Mouse (Mus musculus): Measurements from ENCODE around the gene Ccdc69.

GRCm38 (mm10) chr11:55105389-55105788, 27.5 kb upstream of the Ccdc69 start:
- TF ChIP-seq CTCF (IDR thresholded peaks at IDR 0.05; ENCODE audit: control insufficient read depth, insufficient read depth, insufficient replicate concordance, low read depth, low read length): no peak
- no peak for TF ChIP-seq POLR2A (IDR thresholded peaks at IDR 0.05; ENCODE audit: control insufficient read depth, low read depth, low read length)

All from testis, adult 2 months (tissue).